Comparison of ENCODE assay signal across 7 mouse cellular contexts in the genomic region with DNA sequence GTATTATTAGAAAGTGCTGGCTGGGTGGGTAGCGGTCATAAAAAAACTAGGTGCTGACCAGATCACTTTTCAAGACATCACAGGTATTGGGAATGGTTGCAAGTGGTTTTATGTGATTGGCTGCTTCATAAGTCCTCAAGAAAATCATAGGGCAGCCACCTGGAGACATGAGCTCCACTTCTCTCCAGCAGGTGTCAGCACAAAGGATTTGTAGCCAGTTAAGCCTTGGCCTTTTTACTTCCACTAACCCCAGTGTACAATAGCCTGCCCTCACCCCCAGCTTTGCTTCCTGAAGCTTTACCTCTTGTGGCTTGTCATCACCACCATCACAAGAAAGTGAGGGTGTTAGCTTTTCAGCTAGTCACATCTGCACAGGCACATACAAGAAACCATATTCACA.
DNase-seq lines count a peak whose midpoint lies in the region; ATAC-seq and TF ChIP-seq lines count a peak whose summit lies in the region.

No protein-coding gene starts in this region.

- H3K4me3 ChIP-seq in liver, postnatal 0 days (ENCODE audit: low read depth, low read length), result no peak overlapping the region
- no peak overlapping the region for H3K4me3 ChIP-seq in liver, embryonic 11.5 days (ENCODE audit: low read depth, low read length)
- H3K4me3 ChIP-seq in neural tube, embryonic 15.5 days (replicated peaks), result no peak overlapping the region

- no peaks in the 10 kb centered on the region for H3K36me3 ChIP-seq in liver, postnatal 0 days (replicated peaks; ENCODE audit: insufficient read depth, low read length)
- no peaks in the 10 kb centered on the region for H3K36me3 ChIP-seq in liver, embryonic 11.5 days (ENCODE audit: control insufficient read depth, insufficient read depth, low read length)
- H3K36me3 ChIP-seq in neural tube, embryonic 15.5 days, result no peaks in the 10 kb centered on the region

- H3K9ac ChIP-seq in liver, postnatal 0 days (replicated peaks), result no peak overlapping the region
- no peak overlapping the region for H3K9ac ChIP-seq in liver, embryonic 11.5 days (ENCODE audit: low read depth, low read length)
- H3K9ac ChIP-seq in neural tube, embryonic 15.5 days (replicated peaks), result no peak overlapping the region

- TF ChIP-seq EP300 in liver, postnatal 0 days (IDR thresholded peaks at IDR 0.05; ENCODE audit: low read depth), result no peak

- no peak for ATAC-seq in liver, postnatal 0 days
- ATAC-seq in liver, embryonic 11.5 days (replicated peaks; ENCODE audit: low FRiP score), result no peak
- ATAC-seq in granulocyte monocyte progenitor cell, adult 5-6 weeks (replicated peaks; ENCODE audit: poor library complexity, severe bottlenecking), result peak; percentile 55
- 0 out of 2 replicates have a peak, but pooled peaks have one; percentile 42 for ATAC-seq in neural tube, embryonic 15.5 days (ENCODE audit: low FRiP score)

- 35% methylated on average over 1 of the region's 1 CpGs for WGBS in liver, postnatal 0 days (ENCODE audit: insufficient replicate concordance)
- 58% methylated on average over 1 of the region's 1 CpGs for WGBS in liver, embryonic 11.5 days
- 44% methylated on average over 1 of the region's 1 CpGs for WGBS in neural tube, embryonic 15.5 days

- TF ChIP-seq CTCF in liver, postnatal 0 days (IDR thresholded peaks at IDR 0.05; ENCODE audit: low read depth), result 0 out of 2 replicates have a peak, but pooled peaks have one; percentile 14

- no peaks in the 10 kb centered on the region for H3K4me1 ChIP-seq in liver, postnatal 0 days (ENCODE audit: insufficient read depth)
- no peaks in the 10 kb centered on the region for H3K4me1 ChIP-seq in liver, embryonic 11.5 days (replicated peaks; ENCODE audit: control insufficient read depth, insufficient read depth, low read length)
- peaks cover 18% of the 10 kb centered on the region for H3K4me1 ChIP-seq in neural tube, embryonic 15.5 days

- H3K4me2 ChIP-seq in liver, postnatal 0 days (ENCODE audit: low read depth, low read length), result no peak overlapping the region
- H3K4me2 ChIP-seq in liver, embryonic 11.5 days, result no peak overlapping the region
- no peak overlapping the region for H3K4me2 ChIP-seq in neural tube, embryonic 15.5 days

- no peak for DNase-seq in liver, postnatal 0 days
- DNase-seq in liver, embryonic 11.5 days (ENCODE audit: low spot score), result no peak
- peak; percentile 59 for DNase-seq in cerebellum, adult 9-11 months
- DNase-seq in urinary bladder, postnatal 25 days (ENCODE audit: low spot score), result no peak
- DNase-seq in MN1 (ENCODE audit: low spot score), result no peak

- no peaks in the 10 kb centered on the region for H3K9me3 ChIP-seq in liver, postnatal 0 days (ENCODE audit: low read length)
- no peaks in the 10 kb centered on the region for H3K9me3 ChIP-seq in liver, embryonic 11.5 days (ENCODE audit: control insufficient read depth, low read length)
- no peaks in the 10 kb centered on the region for H3K9me3 ChIP-seq in neural tube, embryonic 15.5 days (replicated peaks)

- no peaks in the 10 kb centered on the region for H3K27me3 ChIP-seq in liver, postnatal 0 days (ENCODE audit: insufficient read depth, low read length)
- H3K27me3 ChIP-seq in liver, embryonic 11.5 days (replicated peaks; ENCODE audit: control insufficient read depth, insufficient read depth, low read length), result no peaks in the 10 kb centered on the region
- H3K27me3 ChIP-seq in neural tube, embryonic 15.5 days (replicated peaks), result no peaks in the 10 kb centered on the region

- no peak overlapping the region for H3K27ac ChIP-seq in liver, postnatal 0 days (ENCODE audit: low read depth)
- no peak overlapping the region for H3K27ac ChIP-seq in liver, embryonic 11.5 days (ENCODE audit: low read depth, low read length)
- no peak overlapping the region; the same call in 1 of the 2 replicates for H3K27ac ChIP-seq in neural tube, embryonic 15.5 days (replicated peaks)

Comparison
In these comparisons a context has a peak if more than half of its experiments do, and no peak if none do; other contexts are left out.
1. ATAC-seq: peak in granulocyte monocyte progenitor cell, adult 5-6 weeks (single experiment) and neural tube, embryonic 15.5 days (single experiment); none in liver, postnatal 0 days (single experiment) and liver, embryonic 11.5 days (single experiment).